Mouse (Mus musculus) left cerebral cortex, postnatal 14 days (tissue): ENCODE results near the gene Plcb1. TPM values are rescaled to one million over a fixed set of nuclear protein-coding genes. Genes with fewer than 3 reads are reported as not detected.

Experiments used
- DNase-seq, 2 experiments: peaks; one replicate each; pipeline ENCODE4 v3.0.0; 2021 to 2022; ENCODE audit warnings: low spot score in 2 of 2, mixed read lengths in 1 of 2
- intact Hi-C: fragments of 180-260 bp; cut with DNase I; formaldehyde crosslinking; loops from one replicate; pipeline ENCODE4 v1.15.1; 2025
- total RNA-seq, 2 experiments: library from RNA; stranded (reverse); gene quantifications; 2 replicates each; pipeline ENCODE4 v1.2.3; 2021

The Plcb1 gene
- total RNA-seq, 2 experiments from 2014 or later: 170 to 190 TPM

DNA sequence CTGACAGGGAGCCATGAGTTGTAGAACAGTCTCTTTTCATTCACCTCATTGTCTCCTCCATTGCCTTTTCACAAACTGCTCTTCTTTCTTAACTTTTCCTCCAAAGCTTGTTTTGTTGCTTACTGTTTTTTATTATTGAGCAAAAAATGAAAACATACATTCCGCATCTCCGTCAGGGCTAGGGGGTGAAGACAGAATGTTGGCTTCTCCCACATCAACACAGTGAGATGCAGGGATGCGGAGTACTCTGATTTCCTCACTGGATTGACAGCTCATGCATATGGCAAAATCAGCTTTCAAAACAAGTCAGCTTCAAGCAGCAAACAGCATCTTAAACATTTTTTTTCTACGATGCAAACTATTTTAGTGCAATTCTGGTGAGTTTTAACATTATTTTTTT is 108.9 kb downstream of the Plcb1 start:
- intact Hi-C loops: no loop called here
- no peak for DNase-seq

DNA sequence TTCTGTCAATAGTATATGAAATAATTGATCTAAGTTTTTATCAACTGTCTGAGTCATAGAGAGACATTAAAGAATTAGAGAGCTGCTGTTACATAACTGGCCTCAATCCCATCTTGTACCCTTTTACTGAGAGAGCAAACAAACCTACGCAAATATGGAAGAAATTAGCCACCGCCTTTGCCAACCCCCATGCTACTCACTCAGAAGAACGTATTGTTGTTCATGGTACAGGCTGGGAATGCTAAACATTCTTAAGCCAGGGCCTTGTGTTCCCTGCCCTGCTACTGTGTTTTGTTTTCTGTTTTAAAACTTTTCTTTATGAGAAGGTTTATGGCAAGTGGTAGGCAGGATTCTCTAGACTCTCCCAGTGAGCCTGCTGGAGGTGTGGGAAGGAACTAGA is 110.3 kb downstream of the Plcb1 start:
- intact Hi-C loops: no loop called here
- DNase-seq: no peak

DNA sequence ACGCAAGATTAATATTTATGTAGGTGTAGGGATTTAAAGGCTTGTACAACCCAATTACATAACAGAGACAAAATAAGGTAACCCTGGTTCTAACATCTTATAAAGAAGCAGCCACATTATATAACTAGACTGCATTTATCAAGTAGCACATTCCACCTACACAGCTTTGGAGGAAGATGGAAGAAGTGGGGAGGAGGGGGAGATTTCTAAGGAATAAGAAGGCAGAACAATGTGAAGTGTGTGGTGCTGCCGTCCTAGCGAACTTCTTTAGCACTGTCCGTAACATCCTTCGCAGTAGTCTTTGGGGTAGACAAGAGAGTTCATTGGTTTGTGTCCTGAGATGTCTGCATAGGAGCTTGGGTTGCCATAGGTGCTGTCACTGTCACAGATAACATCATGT is 111.2 kb downstream of the Plcb1 start:
- DNase-seq: peak in 1 of 2 experiments; percentile 68
- intact Hi-C loops: no loop called here

- no peak for DNase-seq
- intact Hi-C loops: no loop called here
These were observed 115.7 kb downstream of the Plcb1 start for GRCm38 (mm10) chr2:134901521-134901920.

- intact Hi-C loops: no loop called here
- DNase-seq: peak; percentile 28 to 41
These were observed 125.0 kb downstream of the Plcb1 start for GRCm38 (mm10) chr2:134910882-134911281.

GRCm38 (mm10) chr2:134911360-134911759 is 125.5 kb downstream of the Plcb1 start:
- intact Hi-C loops: no loop called here

DNA sequence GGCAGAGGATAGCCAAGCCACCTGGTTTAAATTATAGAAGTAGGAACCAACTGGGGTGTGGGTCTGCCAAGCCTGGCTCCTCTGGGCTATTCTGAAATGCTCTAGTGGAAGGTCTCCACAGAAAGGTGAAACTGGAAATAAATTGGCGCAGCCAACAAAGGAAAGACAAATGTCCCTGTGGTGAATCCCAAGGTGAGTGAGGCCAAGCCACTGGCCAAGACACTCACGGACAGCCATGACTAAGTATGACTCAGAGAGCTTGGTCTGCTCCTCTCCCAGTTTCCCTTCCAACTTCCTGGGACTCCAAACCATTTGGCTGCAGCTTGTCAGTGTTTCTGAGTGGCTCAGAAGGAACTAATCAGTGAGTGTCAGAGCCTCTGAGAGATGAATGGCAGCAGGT is 126.7 kb downstream of the Plcb1 start:
- intact Hi-C loops: no loop called here
- no peak for DNase-seq

More at GRCm38 (mm10) chr2:134911360-134911759, 125.5 kb downstream of the Plcb1 start:
- no peak for DNase-seq

- DNase-seq: no peak
These were observed 127.7 kb downstream of the Plcb1 start for GRCm38 (mm10) chr2:134913542-134913941.

DNA sequence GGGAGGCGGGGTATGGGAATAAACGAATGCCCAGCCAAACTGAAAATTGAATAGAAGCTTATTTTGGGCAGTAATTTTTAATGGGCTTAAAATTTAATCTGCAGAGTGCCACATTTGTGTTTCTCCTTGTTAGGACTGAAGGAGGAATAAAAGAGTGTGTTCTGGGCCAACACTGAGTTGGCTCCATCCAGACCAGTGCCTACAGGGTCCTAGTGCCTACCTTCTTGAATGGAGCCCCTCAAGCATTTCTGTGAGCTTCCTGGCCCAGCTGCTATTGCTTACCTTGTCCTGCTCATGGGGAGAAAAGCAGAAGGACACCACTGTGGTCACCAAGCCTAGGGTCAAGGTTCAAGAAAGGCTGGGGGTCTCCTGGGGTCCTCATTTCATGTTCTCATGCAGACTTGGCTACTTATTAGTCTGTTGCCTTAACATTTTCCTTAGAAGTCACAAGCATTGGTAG is 128.3 kb downstream of the Plcb1 start:
- DNase-seq: no peak
- intact Hi-C loops: no loop called here

More at GRCm38 (mm10) chr2:134913542-134913941, 127.7 kb downstream of the Plcb1 start:
- intact Hi-C loops: no loop called here

GRCm38 (mm10) chr2:134915035-134915434 is 129.2 kb downstream of the Plcb1 start:
- peak in 1 of 2 experiments; percentile 57 for DNase-seq
- intact Hi-C loops: no loop called here

DNA sequence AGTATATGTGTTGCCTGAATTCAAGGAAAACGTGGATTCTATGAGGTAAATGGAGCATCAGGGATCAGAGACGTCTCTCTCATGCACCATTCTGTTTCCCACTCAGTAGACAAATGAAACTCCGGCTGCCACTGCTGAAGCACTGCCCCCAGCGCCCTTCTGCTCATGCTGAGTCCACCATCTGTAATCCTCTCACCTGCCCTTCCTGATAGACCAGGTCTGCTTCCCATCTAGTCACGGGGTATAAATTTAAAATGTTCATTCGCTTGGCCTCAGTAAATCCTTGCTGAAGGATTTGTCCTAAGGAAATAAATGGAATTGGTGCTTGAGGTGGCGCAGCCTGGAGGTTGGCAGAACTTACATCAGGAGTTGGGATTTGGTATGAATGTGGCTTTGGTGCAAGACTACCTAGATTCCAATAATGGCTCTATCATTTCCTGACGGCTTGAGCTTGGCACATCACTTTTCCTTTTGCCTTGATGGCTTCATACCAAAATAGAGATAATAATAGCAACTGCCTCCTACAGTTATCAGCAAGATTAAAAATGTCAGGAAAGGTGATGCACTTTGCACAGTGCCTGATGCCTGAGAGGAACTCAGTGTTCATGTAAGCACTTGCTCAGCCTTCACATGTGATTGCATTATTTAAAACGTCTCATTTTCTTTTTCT is 134.9 kb downstream of the Plcb1 start:
- intact Hi-C loops: no loop called here
- no peak for DNase-seq

GRCm38 (mm10) chr2:134922636-134923375 is 136.9 kb downstream of the Plcb1 start:
- intact Hi-C loops: no loop called here
- no peak for DNase-seq

- intact Hi-C loops: no loop called here
- no peak for DNase-seq
These were observed 138.3 kb downstream of the Plcb1 start for GRCm38 (mm10) chr2:134924143-134924655.

GRCm38 (mm10) chr2:134926266-134926665 is 140.4 kb downstream of the Plcb1 start:
- no peak for DNase-seq
- intact Hi-C loops: loop anchor here (5.0 kb wide), 1 partner anchor 139 kb away; the partner anchor contains the start of gene Plcb1

DNA sequence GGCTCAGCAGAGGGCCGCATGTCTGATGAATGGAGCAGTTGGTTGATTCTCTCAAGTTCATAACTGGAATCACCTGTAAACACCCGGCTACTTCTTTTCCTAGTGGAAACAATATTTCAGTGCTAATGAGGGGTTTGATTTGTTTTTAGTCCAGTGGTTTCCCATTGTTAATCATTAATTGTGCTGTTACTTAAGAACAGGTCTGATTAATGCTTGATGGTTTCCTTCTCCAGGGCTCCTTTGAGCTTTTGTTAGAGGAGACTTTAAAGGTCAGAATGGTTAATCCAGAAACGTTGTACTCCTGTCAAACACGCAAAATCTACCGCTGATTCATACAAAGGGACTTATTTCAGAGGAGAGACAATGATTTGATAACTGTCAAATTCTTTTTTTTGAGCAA is 141.2 kb downstream of the Plcb1 start:
- DNase-seq: no peak
- intact Hi-C loops: loop anchor here (5.0 kb wide), 1 partner anchor 140 kb away; the partner anchor contains the start of gene Plcb1

DNA sequence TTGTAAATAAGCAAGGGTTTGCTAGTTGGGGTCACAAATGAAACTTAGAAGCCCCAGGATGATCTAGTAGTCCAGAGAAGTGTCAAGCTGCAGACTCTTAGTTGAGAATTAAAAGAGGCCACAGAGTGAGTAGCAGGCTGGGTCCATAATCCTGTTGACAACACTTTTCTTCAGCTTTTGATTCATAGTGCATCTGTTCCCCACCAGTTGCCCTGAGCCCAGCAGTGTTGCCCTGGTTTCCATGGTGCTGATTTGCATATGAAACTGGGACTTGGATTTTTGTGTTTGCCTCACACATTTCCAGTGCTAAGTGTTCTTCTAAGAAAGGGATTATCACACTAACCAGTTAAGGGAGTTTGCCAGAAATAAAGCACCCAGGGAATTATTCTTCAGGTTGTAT is 143.6 kb downstream of the Plcb1 start:
- intact Hi-C loops: loop anchor here (5.0 kb wide), 1 partner anchor 142 kb away; the partner anchor contains the start of gene Plcb1

GRCm38 (mm10) chr2:134930961-134931360 is 145.1 kb downstream of the Plcb1 start:
- DNase-seq: no peak
- intact Hi-C loops: no loop called here

More for the DNA sequence above, 143.6 kb downstream of the Plcb1 start:
- peak; percentile 58 to 84 for DNase-seq

DNA sequence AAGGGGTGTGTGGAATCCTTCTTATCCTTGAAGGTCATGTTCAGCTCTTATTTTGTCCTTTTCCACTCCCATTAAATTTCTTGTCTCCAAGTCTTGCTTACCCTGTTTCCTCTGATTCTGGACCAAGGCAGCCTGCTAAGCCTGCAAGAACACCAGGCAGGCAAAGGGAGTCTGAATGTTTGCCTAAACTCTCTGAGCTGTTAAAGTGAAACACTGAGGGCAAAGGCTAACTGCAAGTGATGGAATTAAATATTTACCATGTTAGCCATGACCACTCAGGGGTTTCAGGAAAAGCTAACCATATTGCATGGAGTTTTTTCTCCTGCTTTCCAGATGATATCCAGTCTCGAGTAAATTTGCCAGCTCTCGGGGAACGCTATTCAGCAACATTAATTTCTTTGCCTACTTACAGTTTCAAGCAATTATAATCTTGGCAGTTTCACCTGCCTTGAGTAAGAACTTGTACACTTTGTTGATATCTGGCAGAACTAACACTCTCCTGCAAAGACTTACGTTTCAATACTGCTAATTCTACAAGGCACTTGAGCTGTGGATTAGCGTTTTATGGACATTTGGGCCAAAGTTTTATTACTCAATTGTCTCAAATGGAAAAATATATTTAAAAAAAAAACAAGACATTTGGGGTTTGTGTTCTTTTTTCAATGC is 146.0 kb downstream of the Plcb1 start:
- intact Hi-C loops: no loop called here
- DNase-seq: no peak

DNA sequence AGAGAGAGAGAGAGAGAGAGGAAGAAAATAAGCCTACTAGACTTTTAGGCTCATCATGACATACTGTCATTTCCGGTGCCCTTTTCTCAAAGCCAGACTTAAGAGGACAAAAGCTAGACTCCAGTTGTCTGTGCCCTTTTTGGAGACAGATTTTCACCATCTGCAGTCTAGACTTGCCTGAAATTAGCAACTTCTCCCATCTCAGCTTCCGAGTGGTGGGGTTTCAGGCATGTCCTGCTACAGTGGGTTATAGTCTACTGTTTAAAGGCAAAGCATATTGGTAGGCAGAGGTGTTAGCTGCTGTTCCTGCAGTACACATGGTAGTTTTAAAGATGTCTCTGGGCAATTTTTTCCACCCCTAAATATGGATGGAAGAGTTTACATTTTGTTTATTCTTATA is 149.6 kb downstream of the Plcb1 start:
- no peak for DNase-seq
- intact Hi-C loops: no loop called here
